Mouse (Mus musculus) MEL (cell line): ENCODE measurements around the gene Galnt10. TPM values are rescaled to one million over a fixed set of nuclear protein-coding genes. Genes with fewer than 3 reads are reported as not detected.
A peak's percentile ranks its signal among the peaks of the same experiment; 100 is the strongest.

Source experiments
- DNase-seq: peaks from one replicate; pipeline ENCODE4 v3.0.0; 2011; ENCODE audit warnings: low read depth, low spot score
- H3K27ac ChIP-seq: 2 replicates; pipeline ENCODE4 v1.5.1; 2012; ENCODE audit warnings: low read depth, mild to moderate bottlenecking, control low read depth, low read length, moderate library complexity; ENCODE audit not compliant: control insufficient read depth
- H3K27me3 ChIP-seq, 2 experiments: fragments of 150-350 bp in 1 of 2; sonication (generic) in 1 of 2; 2 replicates each; pipeline ENCODE4 v1.6.1; 2012; ENCODE audit warnings: low read length in 2 of 2, mild to moderate bottlenecking in 2 of 2, improper control_type of control experiment in 1 of 2, moderate library complexity in 1 of 2; ENCODE audit not compliant: insufficient read depth in 2 of 2, control insufficient read depth in 1 of 2
- H3K36me3 ChIP-seq, 2 experiments: 2 replicates each; pipeline ENCODE4 v1.6.1; 2012 to 2014; ENCODE audit warnings: low read length in 2 of 2, improper control_type of control experiment in 1 of 2, inconsistent platforms in 1 of 2, mild to moderate bottlenecking in 1 of 2; ENCODE audit not compliant: insufficient read depth in 2 of 2, control insufficient read depth in 1 of 2
- H3K4me1 ChIP-seq, 2 experiments: fragments of 150-350 bp in 1 of 2; sonication (generic) in 1 of 2; 2 replicates each; pipeline ENCODE4 v1.6.1; 2012; ENCODE audit warnings: low read length in 2 of 2, improper control_type of control experiment in 1 of 2, mild to moderate bottlenecking in 1 of 2; ENCODE audit not compliant: insufficient read depth in 2 of 2, control insufficient read depth in 1 of 2
- H3K4me3 ChIP-seq, 2 experiments: fragments of 150-350 bp in 1 of 2; sonication (generic) in 1 of 2; 2 replicates each; pipeline ENCODE4 v1.5.1; 2012; ENCODE audit warnings: low read depth in 2 of 2, low read length in 2 of 2, mild to moderate bottlenecking in 2 of 2, moderate library complexity in 2 of 2, control low read depth in 1 of 2, improper control_type of control experiment in 1 of 2; ENCODE audit not compliant: control insufficient read depth in 1 of 2, insufficient read depth in 1 of 2
- H3K79me2 ChIP-seq: 2 replicates; pipeline ENCODE4 v1.6.1; 2012; ENCODE audit warnings: mild to moderate bottlenecking, low read length, moderate library complexity; ENCODE audit not compliant: control insufficient read depth, poor library complexity, insufficient read depth
- H3K9ac ChIP-seq: 2 replicates; pipeline ENCODE4 v1.6.1; 2012; ENCODE audit warnings: low read depth, mild to moderate bottlenecking, control low read depth, low read length, moderate library complexity; ENCODE audit not compliant: control insufficient read depth, poor library complexity, severe bottlenecking
- H3K9me3 ChIP-seq: fragments of 150-350 bp; sonication (generic); replicated peaks from 2 replicates; pipeline ENCODE4 v1.6.1; 2012; ENCODE audit warnings: mild to moderate bottlenecking, low read length, improper control_type of control experiment, moderate library complexity; ENCODE audit not compliant: insufficient read depth
- CTCF ChIP-seq, 3 experiments: IDR thresholded peaks in 2 of 3; conservative IDR thresholded peaks in 1 of 3; 2 replicates each; pipeline ENCODE4 v1.5.1; 2011 to 2012; ENCODE audit warnings: low read length in 3 of 3, low read depth in 2 of 3, mild to moderate bottlenecking in 2 of 3, improper control_type of control experiment in 1 of 3, inconsistent platforms in 1 of 3, mixed read lengths in 1 of 3, moderate library complexity in 1 of 3; ENCODE audit not compliant: control insufficient read depth in 1 of 3, insufficient read depth in 1 of 3, poor library complexity in 1 of 3, severe bottlenecking in 1 of 3
- E2F4 ChIP-seq: IDR thresholded peaks from 2 replicates; pipeline ENCODE4 v1.6.1; 2011; ENCODE audit warnings: low read depth, low read length, improper control_type of control experiment, borderline replicate concordance
- ELF1 ChIP-seq: IDR thresholded peaks from 2 replicates; pipeline ENCODE4 v1.6.1; 2014; ENCODE audit warnings: low read depth, mild to moderate bottlenecking, inconsistent platforms, low read length, improper control_type of control experiment, moderate library complexity
- EP300 ChIP-seq, 2 experiments: IDR thresholded peaks; 2 replicates each; pipeline ENCODE4 v1.6.1; 2011; ENCODE audit warnings: improper control_type of control experiment in 2 of 2, low read length in 2 of 2, low read depth in 1 of 2, mild to moderate bottlenecking in 1 of 2
- ETS1 ChIP-seq: IDR thresholded peaks from 2 replicates; pipeline ENCODE4 v1.6.1; 2012; ENCODE audit warnings: low read depth, mild to moderate bottlenecking, inconsistent platforms, low read length, improper control_type of control experiment, moderate library complexity
- GATA1 ChIP-seq: IDR thresholded peaks from 2 replicates; pipeline ENCODE4 v1.6.1; 2011; ENCODE audit warnings: low read depth, low read length, improper control_type of control experiment
- MAFK ChIP-seq: IDR thresholded peaks from 2 replicates; pipeline ENCODE4 v1.6.1; 2011; ENCODE audit warnings: low read depth, mild to moderate bottlenecking, low read length, improper control_type of control experiment, borderline replicate concordance
- MAX ChIP-seq: IDR thresholded peaks from 2 replicates; pipeline ENCODE4 v1.6.1; 2011; ENCODE audit warnings: low read length, improper control_type of control experiment
- MAZ ChIP-seq: IDR thresholded peaks from 2 replicates; pipeline ENCODE4 v1.6.1; 2012; ENCODE audit warnings: low read depth, mild to moderate bottlenecking, inconsistent platforms, low read length, improper control_type of control experiment
- MEF2A ChIP-seq: IDR thresholded peaks from 2 replicates; pipeline ENCODE4 v1.6.1; 2014; ENCODE audit warnings: low read depth, mild to moderate bottlenecking, inconsistent platforms, low read length, improper control_type of control experiment; ENCODE audit not compliant: poor library complexity, insufficient replicate concordance, severe bottlenecking; ENCODE audit errors: extremely low read depth
- MXI1 ChIP-seq: IDR thresholded peaks from 2 replicates; pipeline ENCODE4 v1.6.1; 2011; ENCODE audit warnings: mild to moderate bottlenecking, low read depth, low read length, improper control_type of control experiment
- MYB ChIP-seq: IDR thresholded peaks from 2 replicates; pipeline ENCODE4 v1.6.1; 2011; ENCODE audit warnings: mild to moderate bottlenecking, low read depth, low read length, improper control_type of control experiment
- MYC ChIP-seq: IDR thresholded peaks from 2 replicates; pipeline ENCODE4 v1.6.1; 2011; ENCODE audit warnings: low read depth, mild to moderate bottlenecking, low read length, improper control_type of control experiment, moderate library complexity
- NELFE ChIP-seq: IDR thresholded peaks from 2 replicates; pipeline ENCODE4 v1.6.1; 2011; ENCODE audit warnings: low read depth, low read length, improper control_type of control experiment
- POLR2A ChIP-seq, 2 experiments: IDR thresholded peaks; 2 replicates each; pipeline ENCODE4 v1.6.1; 2011 to 2012; ENCODE audit warnings: low read length in 2 of 2, mild to moderate bottlenecking in 2 of 2, control low read depth in 1 of 2, improper control_type of control experiment in 1 of 2, low read depth in 1 of 2, moderate library complexity in 1 of 2; ENCODE audit not compliant: control insufficient read depth in 1 of 2, insufficient read depth in 1 of 2, poor library complexity in 1 of 2
- POLR2AphosphoS2 ChIP-seq: IDR thresholded peaks from 2 replicates; pipeline ENCODE4 v1.6.1; 2011; ENCODE audit warnings: low read length, improper control_type of control experiment
- POLR2AphosphoS5 ChIP-seq: IDR thresholded peaks from 2 replicates; pipeline ENCODE4 v1.6.1; 2012; ENCODE audit warnings: low read depth, borderline replicate concordance, mild to moderate bottlenecking, inconsistent platforms, low read length, moderate library complexity, mixed read lengths
- SIN3A ChIP-seq: IDR thresholded peaks from 2 replicates; pipeline ENCODE4 v1.6.1; 2012; ENCODE audit warnings: low read length, improper control_type of control experiment, inconsistent platforms
- SMC3 ChIP-seq: IDR thresholded peaks from 2 replicates; pipeline ENCODE4 v1.6.1; 2011; ENCODE audit warnings: low read depth, low read length, improper control_type of control experiment
- TAL1 ChIP-seq: IDR thresholded peaks from 2 replicates; pipeline ENCODE4 v1.6.1; 2012; ENCODE audit warnings: mild to moderate bottlenecking, inconsistent platforms, low read length, moderate library complexity, mixed read lengths
- TBP ChIP-seq: IDR thresholded peaks from 2 replicates; pipeline ENCODE4 v1.8.0; 2011; ENCODE audit warnings: low read depth, low read length, improper control_type of control experiment
- UBTF ChIP-seq: IDR thresholded peaks from 2 replicates; pipeline ENCODE4 v1.6.1; 2012; ENCODE audit warnings: low read depth, mild to moderate bottlenecking, inconsistent platforms, low read length, improper control_type of control experiment, moderate library complexity, borderline replicate concordance; ENCODE audit not compliant: insufficient read depth
- USF2 ChIP-seq, 2 experiments: IDR thresholded peaks; 2 replicates each; pipeline ENCODE4 v1.6.1; 2011 to 2012; ENCODE audit warnings: improper control_type of control experiment in 2 of 2, low read length in 2 of 2, borderline replicate concordance in 1 of 2, inconsistent platforms in 1 of 2, low read depth in 1 of 2, mild to moderate bottlenecking in 1 of 2; ENCODE audit not compliant: insufficient read depth in 1 of 2
- ZKSCAN1 ChIP-seq: IDR thresholded peaks from 2 replicates; pipeline ENCODE4 v1.6.1; 2012; ENCODE audit warnings: low read depth, mild to moderate bottlenecking, inconsistent platforms, low read length, improper control_type of control experiment, moderate library complexity
- ZMIZ1 ChIP-seq: IDR thresholded peaks from 2 replicates; pipeline ENCODE4 v1.6.1; 2012; ENCODE audit warnings: low read depth, mild to moderate bottlenecking, inconsistent platforms, low read length, improper control_type of control experiment, moderate library complexity
- ZNF384 ChIP-seq: IDR thresholded peaks from 2 replicates; pipeline ENCODE4 v1.6.1; 2012; ENCODE audit warnings: low read depth, mild to moderate bottlenecking, inconsistent platforms, low read length, improper control_type of control experiment
- polyA plus RNA-seq, 2 experiments: library from polyadenylated mRNA; stranded (reverse) in 1 of 2; unstranded in 1 of 2; fragments of >175 nt in 1 of 2; fragments of >200 nt in 1 of 2; gene quantifications; 2 replicates each; pipeline versions ENCODE4 v1.2.1 to v1.2.4; 2012; ENCODE audit warnings: low replicate concordance in 2 of 2, low read depth in 1 of 2; ENCODE audit not compliant: insufficient read length in 2 of 2, insufficient read depth in 1 of 2, missing spikeins in 1 of 2
- total RNA-seq: library from RNA; depleted of rRNA; stranded (reverse); fragments of 300-350 nt; gene quantifications from 2 replicates; pipeline ENCODE4 v1.2.3, GENCODE M21; 2012

The Galnt10 gene
- total and polyA plus RNA-seq, 3 experiments: 26.7 to 27.4 TPM; not detected in 1

DNA sequence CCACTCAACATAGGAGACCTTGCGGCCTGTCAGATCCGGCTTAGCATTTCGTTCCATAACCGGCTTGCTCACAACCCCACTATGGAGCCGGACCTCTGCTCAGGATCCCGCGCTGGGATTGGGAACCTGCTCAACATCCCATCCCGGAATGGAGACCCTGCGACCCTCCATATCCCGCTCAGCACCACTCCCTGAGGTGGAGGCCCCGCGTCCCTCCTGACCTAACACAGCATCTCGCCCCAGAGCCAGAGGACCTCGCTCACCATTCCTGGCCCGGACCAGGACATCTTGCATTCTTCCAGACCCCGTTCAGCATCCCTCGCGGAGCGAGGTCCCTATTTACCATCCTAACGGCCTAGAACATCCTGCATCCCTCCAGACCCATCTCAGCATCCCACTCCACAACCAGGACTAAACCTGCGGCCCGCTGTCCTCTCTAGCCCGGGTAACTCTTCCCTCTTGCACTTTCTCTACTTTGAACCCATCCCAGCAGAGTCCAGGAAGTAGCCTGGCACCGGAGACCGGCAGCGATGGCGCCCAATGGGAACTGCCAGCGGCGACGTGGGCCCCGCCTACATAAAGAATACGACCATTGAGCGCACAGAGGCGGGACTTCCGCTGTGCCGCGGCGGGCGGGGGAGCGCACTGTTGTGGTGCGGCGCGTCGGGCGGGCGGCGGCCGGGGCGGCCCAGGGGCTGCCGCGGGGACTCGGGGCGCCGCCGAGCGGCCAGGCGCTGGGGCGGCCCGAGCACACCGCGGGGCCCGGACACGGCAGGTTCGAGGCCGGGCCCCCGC is 155.9 kb downstream of the Galnt10 start, which contains the start of gene Sap30l (continued):
- no peak for TF ChIP-seq USF2 (IDR thresholded peaks at IDR 0.05; ENCODE audit: borderline replicate concordance in 1 of 2, insufficient read depth in 1 of 2, low read depth in 1 of 2, low read length in 2 of 2)
- TF ChIP-seq ZKSCAN1: no peak
- no peak for TF ChIP-seq EP300 (IDR thresholded peaks at IDR 0.05; ENCODE audit: low read depth in 1 of 2, low read length in 2 of 2)
- peak; percentile 98 for TF ChIP-seq ELF1
- no peak for TF ChIP-seq MAFK
- no peak for TF ChIP-seq MAX
- no peak for TF ChIP-seq SMC3
- TF ChIP-seq MYB: no peak
- TF ChIP-seq MXI1: peak; percentile 60; the same call in 1 of the 2 replicates
- peak; percentile 83 for TF ChIP-seq POLR2AphosphoS2
- TF ChIP-seq ETS1: no peak
- peak; percentile 92 for TF ChIP-seq NELFE

DNA sequence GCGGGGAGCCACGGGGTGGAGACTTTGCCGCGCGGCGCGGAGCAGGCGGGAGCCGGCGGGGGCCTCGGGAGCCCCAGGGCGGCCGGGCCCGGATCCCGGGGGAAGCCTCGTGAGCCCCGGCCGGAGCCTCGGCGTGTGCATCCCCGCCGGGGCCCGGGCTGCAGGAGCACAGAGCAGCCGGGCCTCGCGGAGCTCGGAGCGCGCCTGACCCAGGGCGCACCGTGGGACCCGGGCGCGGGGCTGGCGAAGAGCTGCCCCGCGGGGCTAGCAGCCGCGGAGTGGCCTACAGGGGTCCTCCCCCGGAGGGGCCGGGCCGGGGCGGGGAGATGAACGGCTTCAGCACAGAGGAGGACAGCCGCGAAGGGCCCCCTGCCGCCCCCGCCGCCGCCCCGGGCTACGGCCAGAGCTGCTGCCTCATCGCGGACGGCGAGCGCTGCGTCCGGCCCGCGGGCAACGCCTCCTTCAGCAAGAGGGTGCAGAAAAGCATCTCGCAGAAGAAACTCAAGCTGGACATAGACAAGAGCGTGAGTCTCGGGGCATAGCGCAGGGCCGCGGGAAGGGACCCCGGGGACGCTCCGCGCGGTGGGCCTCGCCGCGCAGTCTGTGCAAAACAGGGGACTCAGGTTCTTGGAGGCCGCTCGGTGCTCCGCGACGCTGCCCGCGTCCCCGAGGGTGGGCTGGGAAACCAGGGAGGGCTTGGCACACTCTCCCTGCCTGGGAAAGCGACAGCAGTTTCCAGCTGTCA is 156.7 kb downstream of the Galnt10 start:
- peak; percentile 63 for DNase-seq
- no peaks in the 10 kb centered on the region for H3K9me3 ChIP-seq

DNA sequence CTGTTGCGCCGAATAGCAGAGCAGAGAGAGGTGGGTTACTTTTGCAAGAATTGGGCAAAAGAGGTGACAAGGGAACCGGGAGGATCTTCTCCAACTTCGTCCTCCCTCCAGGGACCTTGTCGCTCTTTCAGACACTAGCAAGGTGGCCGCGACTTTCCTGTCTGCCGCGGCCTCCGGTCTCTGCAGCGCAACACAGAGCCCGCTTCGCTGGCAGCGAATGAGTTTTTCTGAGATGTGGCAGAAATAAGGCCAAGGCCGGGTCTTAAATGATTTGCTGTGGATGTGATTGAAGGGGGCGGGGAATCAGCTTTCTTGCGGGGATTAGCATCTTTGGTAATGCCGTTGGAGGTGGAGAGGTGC is 157.2 kb downstream of the Galnt10 start:
- TF ChIP-seq E2F4 (no peak), MYC (no peak), POLR2AphosphoS2 (no peak), MEF2A (no peak), ZNF384 (no peak), POLR2A (IDR thresholded peaks at IDR 0.05; ENCODE audit: control insufficient read depth in 1 of 2, insufficient read depth in 1 of 2, low read depth in 1 of 2, low read length in 2 of 2, poor library complexity in 1 of 2) (no peak), POLR2AphosphoS5 (no peak), SIN3A (no peak), ZMIZ1 (no peak), UBTF (no peak), TBP (no peak), MAZ (no peak), GATA1 (no peak), CTCF (IDR thresholded peaks at IDR 0.05 in 2 of 3, conservative IDR thresholded peaks at IDR 0.05 in 1 of 3; ENCODE audit: control insufficient read depth in 1 of 3, insufficient read depth in 1 of 3, low read depth in 2 of 3, low read length in 3 of 3, poor library complexity in 1 of 3, severe bottlenecking in 1 of 3) (no peak), TAL1 (no peak)
- no peaks in the 10 kb centered on the region for H3K9me3 ChIP-seq
- peak overlapping the region; percentile 66 to 93 for H3K4me3 ChIP-seq
- DNase-seq: peak; percentile 65
- no peaks in the 10 kb centered on the region for H3K27me3 ChIP-seq
- H3K79me2 ChIP-seq: peaks cover 26% of the 10 kb centered on the region
- no peak overlapping the region for H3K27ac ChIP-seq
- H3K9ac ChIP-seq: peak overlapping the region; percentile 83
- H3K4me1 ChIP-seq: peaks cover 4 to 24% of the 10 kb centered on the region in 2 experiments
- H3K36me3 ChIP-seq: peaks cover 0 to 22% of the 10 kb centered on the region in 2 experiments; a peak in 2 of 4 replicates

More for the DNA sequence above, 156.7 kb downstream of the Galnt10 start:
- Histone ChIP-seq H3K4me1 (peaks cover 4 to 24% of the 10 kb centered on the region in 2 experiments), H3K27me3 (no peaks in the 10 kb centered on the region), H3K27ac (no peak overlapping the region), H3K9ac (peak overlapping the region; percentile 83), H3K79me2 (peaks cover 26% of the 10 kb centered on the region)
- TF ChIP-seq ZNF384 (no peak), SIN3A (peak; percentile 53; the same call in 1 of the 2 replicates), MXI1 (peak; percentile 11; the same call in 1 of the 2 replicates), MYB (no peak)
- TF ChIP-seq, all 39 proteins: peak for 2
- peaks cover 0 to 22% of the 10 kb centered on the region in 2 experiments; a peak in 2 of 4 replicates for H3K36me3 ChIP-seq
- H3K4me3 ChIP-seq: peak overlapping the region; percentile 66 to 93
